Mouse (Mus musculus) liver, postnatal 0 days (tissue): Measurements from ENCODE around the gene Ccdc110. TPM values are rescaled to one million over a fixed set of nuclear protein-coding genes. Genes with fewer than 3 reads are reported as not detected.

ENCODE experiments used
- ATAC-seq: fragments of 200-750 bp; cut with Nextera tagmentation; 2 replicates; pipeline ENCODE4 v1.8.0; 2017; ENCODE audit warnings: mild to moderate bottlenecking, moderate library complexity
- DNase-seq: peaks from one replicate; pipeline ENCODE4 v3.0.0-alpha.2; 2016
- H3K27ac ChIP-seq: fragments of 300-500 bp; sonication (generic); 2 replicates; pipeline ENCODE4 v1.5.1; 2014; ENCODE audit warnings: antibody characterized with exemption, moderate library complexity, mild to moderate bottlenecking, low read depth
- H3K27me3 ChIP-seq: fragments of 300-500 bp; sonication (generic); 2 replicates; pipeline ENCODE4 v1.6.1; 2014; ENCODE audit warnings: low read length, control low read depth, mixed read lengths; ENCODE audit not compliant: insufficient read depth
- H3K36me3 ChIP-seq: fragments of 300-500 bp; sonication (generic); replicated peaks from 2 replicates; pipeline ENCODE4 v1.6.1; 2014; ENCODE audit warnings: mild to moderate bottlenecking, control low read depth, low read length, moderate library complexity, mixed read lengths; ENCODE audit not compliant: insufficient read depth
- H3K4me1 ChIP-seq: fragments of 300-500 bp; sonication (generic); 2 replicates; pipeline ENCODE4 v1.6.1; 2014; ENCODE audit warnings: antibody characterized with exemption, mild to moderate bottlenecking, control low read depth; ENCODE audit not compliant: insufficient read depth
- H3K4me2 ChIP-seq: fragments of 300-500 bp; sonication (generic); 2 replicates; pipeline ENCODE4 v1.6.1; 2014; ENCODE audit warnings: low read depth, mild to moderate bottlenecking, low read length, moderate library complexity, mixed read lengths
- H3K4me3 ChIP-seq: fragments of 300-500 bp; sonication (generic); 2 replicates; pipeline ENCODE4 v1.5.1; 2014; ENCODE audit warnings: low read depth, low read length
- H3K9ac ChIP-seq: fragments of 300-500 bp; sonication (generic); replicated peaks from 2 replicates; pipeline ENCODE4 v1.6.1; 2014; ENCODE audit warnings: mild to moderate bottlenecking, moderate library complexity
- H3K9me3 ChIP-seq: fragments of 300-500 bp; sonication (generic); 2 replicates; pipeline ENCODE4 v1.6.1; 2016; ENCODE audit warnings: mild to moderate bottlenecking, control low read depth, low read length, mixed read lengths
- CTCF ChIP-seq: sonication (generic); IDR thresholded peaks from 2 replicates; pipeline ENCODE4 v1.5.1; 2016; ENCODE audit warnings: antibody characterized with exemption, low read depth
- EP300 ChIP-seq: IDR thresholded peaks from 2 replicates; pipeline ENCODE4 v1.6.1; 2016; ENCODE audit warnings: antibody characterized with exemption, low read depth, mild to moderate bottlenecking
- WGBS: fragments of 180-500 bp; shearing (Covaris S2); extraction: QIAGEN DNeasy Blood & Tissue Kit; methylation state at CpG from one replicate; pipeline ENCODE4 v1.1.7; 2014; ENCODE audit not compliant: insufficient replicate concordance; 5-methylcytosine and 5-hydroxymethylcytosine counted together
- polyA plus RNA-seq: library from polyadenylated mRNA; unstranded; fragments of >200 nt; fragmentation: Nextera tagmentation; extraction: Ambion mirVana; gene quantifications from 2 replicates; pipeline ENCODE4 v1.2.1, GENCODE M21; 2015

The Ccdc110 gene
- polyA plus RNA-seq, result not detected in 2 replicates

GRCm38 (mm10) chr8:45934582-45935014, at the start of gene Ccdc110:
Ccdc110 (plus strand) TSS chr8:45934619.
- peaks cover 3% of the 10 kb centered on the region; the same call in 1 of the 2 replicates for H3K27me3 ChIP-seq
- TF ChIP-seq EP300, result no peak
- peak; percentile 99 for TF ChIP-seq CTCF
- H3K4me2 ChIP-seq, result no peak within 1 kb of the TSS
- H3K36me3 ChIP-seq, result no peaks in the 10 kb centered on the region
- no peaks in the 10 kb centered on the region for H3K4me1 ChIP-seq
- no peaks in the 10 kb centered on the region for H3K9me3 ChIP-seq
- H3K4me3 ChIP-seq, result no peak within 1 kb of the TSS
- H3K9ac ChIP-seq, result no peak within 1 kb of the TSS
- ATAC-seq (peak; percentile 62), DNase-seq (peak; percentile 93)
- 6% methylated on average over 23 of the region's 23 CpGs for WGBS
- H3K27ac ChIP-seq, result no peak within 1 kb of the TSS

- peak; percentile 19 for DNase-seq
- H3K9ac ChIP-seq, result no peak within 1 kb of the TSS
Observed at GRCm38 (mm10) chr8:45885202-45885685, 49.2 kb upstream of the Ccdc110 start, which contains the start of gene Pdlim3. Pdlim3 (plus strand) TSS chr8:45885461.

GRCm38 (mm10) chr8:45885775-45886174, 48.6 kb upstream of the Ccdc110 start:
- no peaks in the 10 kb centered on the region for H3K36me3 ChIP-seq
- H3K9me3 ChIP-seq, result no peaks in the 10 kb centered on the region
- H3K27ac ChIP-seq, result no peak overlapping the region
- 0 out of 2 replicates have a peak, but pooled peaks have one; percentile 18 for TF ChIP-seq CTCF
- no peak for TF ChIP-seq EP300
- 43% methylated on average over 2 of the region's 2 CpGs for WGBS
- DNase-seq, result no peak
- no peaks in the 10 kb centered on the region; the same call in 1 of the 2 replicates for H3K4me1 ChIP-seq
- peak overlapping the region; percentile 66 for H3K4me2 ChIP-seq
- H3K9ac ChIP-seq, result no peak overlapping the region
- no peak for ATAC-seq
- H3K4me3 ChIP-seq, result peak overlapping the region; percentile 27; the same call in 1 of the 2 replicates
- peaks cover 13% of the 10 kb centered on the region; the same call in 1 of the 2 replicates for H3K27me3 ChIP-seq

More at GRCm38 (mm10) chr8:45885202-45885685, 49.2 kb upstream of the Ccdc110 start, which contains the start of gene Pdlim3:
- H3K36me3 ChIP-seq, result no peaks in the 10 kb centered on the region
- peaks cover 13% of the 10 kb centered on the region; the same call in 1 of the 2 replicates for H3K27me3 ChIP-seq
- TF ChIP-seq CTCF (no peak), EP300 (no peak)
- WGBS, result 1% methylated on average over 22 of the region's 22 CpGs
- no peak within 1 kb of the TSS for H3K27ac ChIP-seq
- H3K4me3 ChIP-seq, result peak within 1 kb of the TSS; percentile 27
- peak within 1 kb of the TSS; percentile 66 for H3K4me2 ChIP-seq
- no peak for ATAC-seq
- no peaks in the 10 kb centered on the region; the same call in 1 of the 2 replicates for H3K4me1 ChIP-seq
- no peaks in the 10 kb centered on the region; the same call in 1 of the 2 replicates for H3K9me3 ChIP-seq

- Histone ChIP-seq H3K4me2 (no peak overlapping the region), H3K4me1 (no peaks in the 10 kb centered on the region; the same call in 1 of the 2 replicates), H3K27me3 (peaks cover 10% of the 10 kb centered on the region; the same call in 1 of the 2 replicates), H3K27ac (no peak overlapping the region), H3K36me3 (no peaks in the 10 kb centered on the region), H3K4me3 (no peak overlapping the region), H3K9ac (no peak overlapping the region), H3K9me3 (no peaks in the 10 kb centered on the region)
- DNase-seq (no peak), ATAC-seq (no peak)
- no peak for TF ChIP-seq EP300
- no peak for TF ChIP-seq CTCF
- 73% methylated on average over 7 of the region's 7 CpGs for WGBS
Observed at GRCm38 (mm10) chr8:45889737-45890136, 44.7 kb upstream of the Ccdc110 start.

GRCm38 (mm10) chr8:45896590-45896989, 37.8 kb upstream of the Ccdc110 start:
- Histone ChIP-seq H3K27me3 (no peaks in the 10 kb centered on the region), H3K9me3 (no peaks in the 10 kb centered on the region), H3K36me3 (no peaks in the 10 kb centered on the region), H3K9ac (no peak overlapping the region), H3K4me1 (no peaks in the 10 kb centered on the region), H3K4me3 (no peak overlapping the region), H3K4me2 (no peak overlapping the region), H3K27ac (no peak overlapping the region)
- no peak for TF ChIP-seq EP300
- no peak for TF ChIP-seq CTCF
- ATAC-seq (no peak), DNase-seq (no peak)
- WGBS, result 66% methylated on average over 3 of the region's 3 CpGs

- H3K9me3 ChIP-seq, result no peaks in the 10 kb centered on the region
- no peaks in the 10 kb centered on the region for H3K36me3 ChIP-seq
- DNase-seq (peak; percentile 45), ATAC-seq (peak; percentile 62; the same call in 1 of the 2 replicates)
- H3K4me3 ChIP-seq, result no peak overlapping the region
- H3K4me2 ChIP-seq, result no peak overlapping the region
- H3K27ac ChIP-seq, result no peak overlapping the region
- H3K9ac ChIP-seq, result no peak overlapping the region
- TF ChIP-seq EP300, result no peak
- no peak for TF ChIP-seq CTCF
- H3K4me1 ChIP-seq, result no peaks in the 10 kb centered on the region
- no peaks in the 10 kb centered on the region for H3K27me3 ChIP-seq
- WGBS, result 60% methylated on average over 3 of the region's 3 CpGs
Observed at GRCm38 (mm10) chr8:45899783-45900182, 34.6 kb upstream of the Ccdc110 start.

- Histone ChIP-seq H3K9me3 (no peaks in the 10 kb centered on the region), H3K4me2 (no peak overlapping the region), H3K27me3 (no peaks in the 10 kb centered on the region), H3K9ac (no peak overlapping the region), H3K4me1 (no peaks in the 10 kb centered on the region), H3K27ac (no peak overlapping the region), H3K4me3 (no peak overlapping the region), H3K36me3 (no peaks in the 10 kb centered on the region)
- WGBS, result 74% methylated on average over 8 of the region's 8 CpGs
- DNase-seq, result no peak
- no peak for TF ChIP-seq EP300
- no peak for TF ChIP-seq CTCF
- ATAC-seq, result no peak
Observed at GRCm38 (mm10) chr8:45901626-45902025, 32.8 kb upstream of the Ccdc110 start.
